Mouse (Mus musculus): ENCODE measurements at regions not wholly inside any gene's neighbourhood (a gene's known extent, or its start where the extent isn't known, plus 50 kb on each side); places are given as distances from the start of the nearest gene placed in this dataset.

- H3K36me3 ChIP-seq (ENCODE audit: control insufficient read depth, insufficient read depth, low read length): no peaks in the 10 kb centered on the region
- no peaks in the 10 kb centered on the region for H3K27me3 ChIP-seq (ENCODE audit: control insufficient read depth, insufficient read depth, low read length)
- no peak overlapping the region for H3K27ac ChIP-seq (ENCODE audit: insufficient read depth, low read length)
Observed at GRCm38 (mm10) chr2:71626404-71626803, 79.8 kb upstream of the Dlx2 start.

GRCm38 (mm10) chr2:71627097-71627755 lies 80.7 kb upstream of the Dlx2 start:
- H3K27me3 ChIP-seq (ENCODE audit: control insufficient read depth, insufficient read depth, low read length): no peaks in the 10 kb centered on the region
- no peak overlapping the region for H3K4me3 ChIP-seq (ENCODE audit: extremely low read depth, insufficient read depth, insufficient read length)
- WGBS: 46% methylated on average over 14 of the region's 14 CpGs
- no peak overlapping the region for H3K27ac ChIP-seq (ENCODE audit: insufficient read depth, low read length)
- H3K4me1 ChIP-seq (ENCODE audit: control insufficient read depth, insufficient read depth, insufficient read length): peaks cover 2% of the 10 kb centered on the region
- TF ChIP-seq CTCF (IDR thresholded peaks at IDR 0.05; ENCODE audit: extremely low read depth, insufficient read depth, insufficient read length, insufficient replicate concordance) (no peak), POLR2A (IDR thresholded peaks at IDR 0.05; ENCODE audit: low read depth, low read length) (no peak)
- no peaks in the 10 kb centered on the region for H3K36me3 ChIP-seq (ENCODE audit: control insufficient read depth, insufficient read depth, low read length)
- no peak for DNase-seq (ENCODE audit: low read depth in 1 of 2, low spot score in 2 of 2)

More at GRCm38 (mm10) chr2:71626404-71626803, 79.8 kb upstream of the Dlx2 start:
- WGBS: 84% methylated on average over 12 of the region's 12 CpGs
- DNase-seq (ENCODE audit: low read depth in 1 of 2, low spot score in 2 of 2): no peak
- peaks cover 2% of the 10 kb centered on the region for H3K4me1 ChIP-seq (ENCODE audit: control insufficient read depth, insufficient read depth, insufficient read length)
- no peak overlapping the region for H3K4me3 ChIP-seq (ENCODE audit: extremely low read depth, insufficient read depth, insufficient read length)
- TF ChIP-seq CTCF (IDR thresholded peaks at IDR 0.05; ENCODE audit: extremely low read depth, insufficient read depth, insufficient read length, insufficient replicate concordance) (no peak), POLR2A (IDR thresholded peaks at IDR 0.05; ENCODE audit: low read depth, low read length) (no peak)

- H3K27ac ChIP-seq (ENCODE audit: insufficient read depth, low read length): no peak overlapping the region
- 83% methylated on average over 7 of the region's 7 CpGs for WGBS
- no peaks in the 10 kb centered on the region for H3K27me3 ChIP-seq (ENCODE audit: control insufficient read depth, insufficient read depth, low read length)
- H3K4me1 ChIP-seq (ENCODE audit: control insufficient read depth, insufficient read depth, insufficient read length): peaks cover 2% of the 10 kb centered on the region
- H3K4me3 ChIP-seq (ENCODE audit: extremely low read depth, insufficient read depth, insufficient read length): no peak overlapping the region
- no peak for DNase-seq (ENCODE audit: low read depth in 1 of 2, low spot score in 2 of 2)
- TF ChIP-seq POLR2A (IDR thresholded peaks at IDR 0.05; ENCODE audit: low read depth, low read length) (no peak), CTCF (IDR thresholded peaks at IDR 0.05; ENCODE audit: extremely low read depth, insufficient read depth, insufficient read length, insufficient replicate concordance) (no peak)
- no peaks in the 10 kb centered on the region for H3K36me3 ChIP-seq (ENCODE audit: control insufficient read depth, insufficient read depth, low read length)
Observed at GRCm38 (mm10) chr2:71628821-71629220, 82.3 kb upstream of the Dlx2 start.

- 11% methylated on average over 43 of the region's 43 CpGs for WGBS
- Histone ChIP-seq H3K4me1 (ENCODE audit: control insufficient read depth, insufficient read depth, insufficient read length) (peaks cover 2% of the 10 kb centered on the region), H3K4me3 (ENCODE audit: extremely low read depth, insufficient read depth, insufficient read length) (peak overlapping the region; percentile 30; the same call in 1 of the 2 replicates), H3K27ac (ENCODE audit: insufficient read depth, low read length) (no peak overlapping the region), H3K36me3 (ENCODE audit: control insufficient read depth, insufficient read depth, low read length) (no peaks in the 10 kb centered on the region), H3K27me3 (ENCODE audit: control insufficient read depth, insufficient read depth, low read length) (no peaks in the 10 kb centered on the region)
- TF ChIP-seq CTCF (IDR thresholded peaks at IDR 0.05; ENCODE audit: extremely low read depth, insufficient read depth, insufficient read length, insufficient replicate concordance) (no peak), POLR2A (IDR thresholded peaks at IDR 0.05; ENCODE audit: low read depth, low read length) (no peak)
- no peak for DNase-seq (ENCODE audit: low read depth in 1 of 2, low spot score in 2 of 2)
Observed at GRCm38 (mm10) chr2:71629301-71630142, 83.0 kb upstream of the Dlx2 start.

GRCm38 (mm10) chr2:71630143-71630463 lies 83.5 kb upstream of the Dlx2 start:
- 40% methylated on average over 3 of the region's 3 CpGs for WGBS
- H3K27me3 ChIP-seq (ENCODE audit: control insufficient read depth, insufficient read depth, low read length): no peaks in the 10 kb centered on the region
- peaks cover 2% of the 10 kb centered on the region for H3K4me1 ChIP-seq (ENCODE audit: control insufficient read depth, insufficient read depth, insufficient read length)
- no peak overlapping the region for H3K27ac ChIP-seq (ENCODE audit: insufficient read depth, low read length)
- no peak overlapping the region for H3K4me3 ChIP-seq (ENCODE audit: extremely low read depth, insufficient read depth, insufficient read length)
- no peak for TF ChIP-seq CTCF (IDR thresholded peaks at IDR 0.05; ENCODE audit: extremely low read depth, insufficient read depth, insufficient read length, insufficient replicate concordance)
- TF ChIP-seq POLR2A (IDR thresholded peaks at IDR 0.05; ENCODE audit: low read depth, low read length): no peak
- H3K36me3 ChIP-seq (ENCODE audit: control insufficient read depth, insufficient read depth, low read length): no peaks in the 10 kb centered on the region
- DNase-seq (ENCODE audit: low read depth in 1 of 2, low spot score in 2 of 2): no peak

GRCm38 (mm10) chr2:71633471-71633870 lies 86.9 kb upstream of the Dlx2 start:
- 85% methylated on average over 6 of the region's 6 CpGs for WGBS
- no peak overlapping the region for H3K27ac ChIP-seq (ENCODE audit: insufficient read depth, low read length)
- H3K27me3 ChIP-seq (ENCODE audit: control insufficient read depth, insufficient read depth, low read length): no peaks in the 10 kb centered on the region
- H3K36me3 ChIP-seq (ENCODE audit: control insufficient read depth, insufficient read depth, low read length): no peaks in the 10 kb centered on the region
- peaks cover 2% of the 10 kb centered on the region for H3K4me1 ChIP-seq (ENCODE audit: control insufficient read depth, insufficient read depth, insufficient read length)
- DNase-seq (ENCODE audit: low read depth in 1 of 2, low spot score in 2 of 2): no peak
- H3K4me3 ChIP-seq (ENCODE audit: extremely low read depth, insufficient read depth, insufficient read length): no peak overlapping the region
- TF ChIP-seq CTCF (IDR thresholded peaks at IDR 0.05; ENCODE audit: extremely low read depth, insufficient read depth, insufficient read length, insufficient replicate concordance): no peak
- no peak for TF ChIP-seq POLR2A (IDR thresholded peaks at IDR 0.05; ENCODE audit: low read depth, low read length)

- no peaks in the 10 kb centered on the region for H3K36me3 ChIP-seq (ENCODE audit: control insufficient read depth, insufficient read depth, low read length)
- no peaks in the 10 kb centered on the region for H3K27me3 ChIP-seq (ENCODE audit: control insufficient read depth, insufficient read depth, low read length)
- DNase-seq (ENCODE audit: low read depth in 1 of 2, low spot score in 2 of 2): no peak
- WGBS: 46% methylated on average over 3 of the region's 3 CpGs
- TF ChIP-seq POLR2A (IDR thresholded peaks at IDR 0.05; ENCODE audit: low read depth, low read length) (no peak), CTCF (IDR thresholded peaks at IDR 0.05; ENCODE audit: extremely low read depth, insufficient read depth, insufficient read length, insufficient replicate concordance) (no peak)
- no peak overlapping the region for H3K4me3 ChIP-seq (ENCODE audit: extremely low read depth, insufficient read depth, insufficient read length)
- no peak overlapping the region for H3K27ac ChIP-seq (ENCODE audit: insufficient read depth, low read length)
- H3K4me1 ChIP-seq (ENCODE audit: control insufficient read depth, insufficient read depth, insufficient read length): no peaks in the 10 kb centered on the region; the same call in 1 of the 2 replicates
Observed at GRCm38 (mm10) chr2:71634471-71634870, 87.9 kb upstream of the Dlx2 start.

Data from spleen, adult 2 months (tissue).